Mouse (Mus musculus) limb, embryonic 13.5 days (tissue): ENCODE results near the gene Ctf2. TPM values are rescaled to one million over a fixed set of nuclear protein-coding genes. Genes with fewer than 3 reads are reported as not detected.
"Not testable (repeated sequence)": the region's sequence is repeated elsewhere in the genome, so short reads cannot be mapped to it uniquely, and the experiment has no call there.

ENCODE experiments used
- ATAC-seq: fragments of 200-750 bp; cut with Nextera tagmentation; 2 replicates; pipeline ENCODE4 v1.8.0; 2017; ENCODE audit warnings: low read depth, moderate number of reproducible peaks, moderate TSS enrichment; ENCODE audit not compliant: low FRiP score
- H3K27ac ChIP-seq: fragments of 300-500 bp; sonication (generic); 2 replicates; pipeline ENCODE4 v1.5.1; 2015; ENCODE audit warnings: inconsistent platforms, mild to moderate bottlenecking, moderate library complexity
- H3K27me3 ChIP-seq: fragments of 300-500 bp; sonication (generic); 2 replicates; pipeline ENCODE4 v1.6.1; 2015; ENCODE audit warnings: mild to moderate bottlenecking, inconsistent platforms
- H3K36me3 ChIP-seq: fragments of 300-500 bp; sonication (generic); 2 replicates; pipeline ENCODE4 v1.6.1; 2015; ENCODE audit warnings: inconsistent platforms, mild to moderate bottlenecking, moderate library complexity
- H3K4me1 ChIP-seq: fragments of 300-500 bp; sonication (generic); 2 replicates; pipeline ENCODE4 v1.6.1; 2015; ENCODE audit warnings: inconsistent platforms
- H3K4me2 ChIP-seq: fragments of 300-500 bp; sonication (generic); replicated peaks from 2 replicates; pipeline ENCODE4 v1.6.1; 2015; ENCODE audit warnings: inconsistent platforms, mild to moderate bottlenecking, moderate library complexity
- H3K4me3 ChIP-seq: fragments of 300-500 bp; sonication (generic); 2 replicates; pipeline ENCODE4 v1.5.1; 2015; ENCODE audit warnings: moderate library complexity, mild to moderate bottlenecking, inconsistent platforms
- H3K9ac ChIP-seq: fragments of 300-500 bp; sonication (generic); 2 replicates; pipeline ENCODE4 v1.6.1; 2015; ENCODE audit warnings: mild to moderate bottlenecking, inconsistent platforms
- H3K9me3 ChIP-seq: fragments of 300-500 bp; sonication (generic); 2 replicates; pipeline ENCODE4 v1.6.1; 2016; ENCODE audit warnings: inconsistent platforms
- WGBS: fragments of 180-500 bp; shearing (Covaris S2); methylation state at CpG from one replicate; pipeline ENCODE4 v1.1.7; 2015; 5-methylcytosine and 5-hydroxymethylcytosine counted together
- polyA plus RNA-seq: library from polyadenylated mRNA; unstranded; fragments of >200 nt; fragmentation: Nextera tagmentation; extraction: Ambion mirVana; gene quantifications from 2 replicates; pipeline ENCODE4 v1.2.1, GENCODE M21; 2015

The Ctf2 gene
- polyA plus RNA-seq = 0.46 and 0.50 TPM in 2 replicates

DNA sequence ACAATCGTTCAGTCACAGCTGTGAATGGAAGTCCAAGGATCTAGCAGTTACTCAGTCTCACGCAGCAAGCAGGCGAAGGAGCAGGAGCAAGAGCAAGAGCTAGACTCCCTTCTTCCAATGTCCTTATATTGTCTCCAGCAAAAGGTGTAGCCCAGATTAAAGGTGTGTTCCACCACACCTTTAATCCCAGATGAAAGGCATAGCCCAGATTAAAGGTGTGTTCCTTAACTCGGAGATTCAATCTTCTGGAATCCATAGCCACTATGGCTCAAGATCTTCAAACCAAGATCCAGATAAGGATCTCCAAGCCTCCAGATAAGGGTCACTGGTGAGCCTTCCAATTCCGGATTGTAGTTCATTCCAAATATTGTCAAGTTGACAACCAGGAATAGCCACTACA is at the start of gene Ctf2:
Ctf2 (minus strand) TSS at position 101 of the 400 bp plus-strand sequence.
- not testable (repeated sequence) for H3K9ac ChIP-seq, H3K36me3 ChIP-seq, H3K9me3 ChIP-seq, H3K27ac ChIP-seq, H3K4me3 ChIP-seq, H3K27me3 ChIP-seq, H3K4me2 ChIP-seq, H3K4me1 ChIP-seq, ATAC-seq
- 100% methylated on average over 1 of the region's 5 CpGs for WGBS

DNA sequence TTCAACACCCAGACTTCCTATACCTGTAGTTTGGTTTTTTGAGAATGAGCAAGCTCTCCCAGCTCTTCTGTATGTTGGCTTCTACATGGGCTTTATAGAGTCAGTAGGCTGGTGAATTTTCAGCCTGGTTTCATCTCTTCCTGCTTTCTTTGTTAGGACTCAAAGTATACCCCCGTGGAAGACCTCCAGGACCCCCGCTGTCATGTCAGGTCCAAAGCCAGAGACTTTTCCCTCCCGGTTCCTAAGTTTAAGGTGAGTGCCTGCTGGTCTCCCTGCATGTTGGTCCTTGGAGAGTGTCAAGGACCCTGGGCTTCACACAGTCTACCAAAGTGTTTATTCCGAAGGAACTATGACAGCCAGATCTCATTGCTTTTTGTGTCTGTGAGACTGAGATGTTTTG is 46.4 kb upstream of the Ctf2 start:
- Histone ChIP-seq H3K9ac (peak overlapping the region; percentile 92), H3K4me2 (peak overlapping the region; percentile 81), H3K36me3 (peaks cover 55% of the 10 kb centered on the region), H3K27me3 (no peaks in the 10 kb centered on the region), H3K4me3 (peak overlapping the region; percentile 74), H3K27ac (peak overlapping the region; percentile 97; the same call in 1 of the 2 replicates), H3K9me3 (no peaks in the 10 kb centered on the region), H3K4me1 (peaks cover 30% of the 10 kb centered on the region)
- ATAC-seq = no peak
- WGBS = 82% methylated on average over 4 of the region's 4 CpGs

DNA sequence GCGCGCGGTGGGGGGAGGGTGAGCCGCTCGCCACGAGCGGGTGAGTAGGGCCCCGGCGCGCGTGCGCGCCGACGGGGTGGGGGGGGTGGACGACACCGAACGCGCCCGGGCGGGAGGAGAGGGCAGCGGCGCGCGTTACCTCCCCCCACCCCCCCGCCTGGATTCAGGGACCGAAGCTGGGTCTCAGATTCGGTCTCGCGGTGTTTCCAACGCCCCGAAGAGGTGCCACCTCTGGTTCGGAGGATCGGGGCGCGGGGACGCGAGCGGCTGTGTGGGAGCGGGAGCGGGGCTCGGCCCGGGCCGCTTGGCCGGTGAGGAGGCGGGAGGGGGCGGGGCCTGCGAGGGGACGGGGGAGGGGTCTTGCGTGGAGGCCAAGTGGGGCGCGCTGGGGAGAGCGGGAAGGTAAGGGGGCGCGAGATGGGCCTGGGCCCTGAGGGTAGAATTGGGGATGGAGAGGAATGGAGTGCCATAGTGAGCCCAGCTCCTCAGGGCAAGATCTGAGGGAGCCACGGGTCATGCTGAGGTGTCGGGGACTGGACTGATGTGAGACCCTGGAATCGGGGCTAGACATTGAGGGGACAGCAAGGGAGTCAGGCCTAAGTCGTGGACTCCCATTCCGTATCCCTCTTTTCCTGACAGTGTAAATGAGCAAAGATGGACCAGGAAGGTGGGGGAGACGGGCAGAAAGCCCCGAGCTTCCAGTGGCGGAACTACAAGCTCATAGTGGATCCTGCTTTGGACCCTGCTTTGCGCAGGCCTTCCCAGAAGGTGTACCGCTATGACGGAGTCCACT is 45.7 kb upstream of the Ctf2 start:
- peak; percentile 48 for ATAC-seq
- Histone ChIP-seq H3K4me3 (peak overlapping the region; percentile 74), H3K36me3 (peaks cover 49% of the 10 kb centered on the region), H3K4me1 (peaks cover 30% of the 10 kb centered on the region), H3K9ac (peak overlapping the region; percentile 92), H3K9me3 (no peaks in the 10 kb centered on the region), H3K27me3 (no peaks in the 10 kb centered on the region), H3K27ac (peak overlapping the region; percentile 97), H3K4me2 (peak overlapping the region; percentile 81)
- WGBS = 3% methylated on average over 38 of the region's 66 CpGs

DNA sequence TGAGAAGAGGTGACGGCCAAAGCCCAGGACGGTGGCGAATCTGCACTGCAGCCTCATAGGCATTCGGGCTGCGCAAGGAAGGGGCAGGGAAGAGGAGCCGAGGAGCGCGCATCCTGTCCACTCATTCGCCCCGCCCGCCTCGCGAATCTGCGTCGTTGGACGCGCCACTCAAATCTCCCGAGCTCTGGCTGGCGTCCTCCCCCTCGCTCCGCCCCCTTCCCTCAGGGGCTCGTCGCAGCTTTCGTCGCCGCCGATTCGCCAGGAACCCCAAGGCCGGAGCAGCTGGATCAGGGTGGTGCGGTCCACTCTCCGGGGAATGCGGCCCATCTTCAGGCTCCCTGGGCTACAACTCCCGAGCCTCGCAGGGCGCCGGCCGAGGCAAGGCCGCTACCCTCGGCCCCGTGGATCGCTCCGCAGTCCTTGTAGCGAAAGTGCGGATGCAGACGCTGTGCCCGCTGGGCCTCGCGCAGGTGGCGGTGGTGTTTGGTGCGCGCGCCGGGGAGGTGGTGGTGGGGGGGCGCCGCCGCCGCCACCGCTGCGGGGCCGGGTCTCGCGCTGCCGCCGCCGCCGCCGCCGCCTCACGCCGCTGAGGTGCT is 45.0 kb upstream of the Ctf2 start:
- under 1% methylated on average over 62 of the region's 70 CpGs for WGBS
- no peaks in the 10 kb centered on the region for H3K9me3 ChIP-seq
- peaks cover 30% of the 10 kb centered on the region for H3K4me1 ChIP-seq
- H3K27ac ChIP-seq = peak overlapping the region; percentile 97
- H3K27me3 ChIP-seq = no peaks in the 10 kb centered on the region
- H3K9ac ChIP-seq = peak overlapping the region; percentile 92
- H3K4me2 ChIP-seq = peak overlapping the region; percentile 81
- peak overlapping the region; percentile 74 for H3K4me3 ChIP-seq
- peaks cover 42% of the 10 kb centered on the region for H3K36me3 ChIP-seq
- ATAC-seq = peak; percentile 91

DNA sequence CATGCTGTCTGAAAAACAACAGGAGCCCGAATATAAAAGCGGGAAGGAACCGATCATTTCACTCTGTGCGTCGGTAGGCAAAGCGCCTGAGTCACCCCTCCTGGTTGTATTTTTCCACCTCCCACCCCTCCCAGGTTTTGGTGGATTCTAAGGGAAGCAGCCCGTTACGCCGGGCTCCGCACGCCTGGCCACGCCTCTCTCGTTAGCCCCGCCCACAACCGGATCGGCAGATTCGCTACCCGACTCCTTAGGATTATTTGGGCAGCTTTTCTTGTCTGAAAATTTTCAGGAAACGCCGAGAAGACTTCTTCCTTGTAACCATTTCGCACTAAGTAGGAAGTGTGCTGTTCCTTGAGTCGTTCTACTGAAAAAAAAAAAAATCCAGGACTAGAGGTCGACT is 44.5 kb upstream of the Ctf2 start, which contains the start of gene Setd1a:
Setd1a (plus strand) TSS at position 245 of the 400 bp plus-strand sequence.
- WGBS = under 1% methylated on average over 23 of the region's 23 CpGs
- Histone ChIP-seq H3K4me1 (peaks cover 30% of the 10 kb centered on the region), H3K36me3 (peaks cover 36% of the 10 kb centered on the region), H3K9me3 (no peaks in the 10 kb centered on the region), H3K4me3 (peak within 1 kb of the TSS; percentile 74), H3K27ac (peak within 1 kb of the TSS; percentile 97), H3K4me2 (peak within 1 kb of the TSS; percentile 81), H3K27me3 (no peaks in the 10 kb centered on the region), H3K9ac (peak within 1 kb of the TSS; percentile 92)
- peak; percentile 64 for ATAC-seq

GRCm38 (mm10) chr7:127775837-127776236 is 43.9 kb upstream of the Ctf2 start:
- not testable (repeated sequence) for H3K9me3 ChIP-seq, ATAC-seq, H3K27me3 ChIP-seq
- Histone ChIP-seq H3K9ac (peak overlapping the region; percentile 92), H3K4me1 (peaks cover 34% of the 10 kb centered on the region), H3K27ac (peak overlapping the region; percentile 97), H3K36me3 (peaks cover 30% of the 10 kb centered on the region), H3K4me2 (peak overlapping the region; percentile 81), H3K4me3 (peak overlapping the region; percentile 74)
- 74% methylated on average over 7 of the region's 7 CpGs for WGBS

DNA sequence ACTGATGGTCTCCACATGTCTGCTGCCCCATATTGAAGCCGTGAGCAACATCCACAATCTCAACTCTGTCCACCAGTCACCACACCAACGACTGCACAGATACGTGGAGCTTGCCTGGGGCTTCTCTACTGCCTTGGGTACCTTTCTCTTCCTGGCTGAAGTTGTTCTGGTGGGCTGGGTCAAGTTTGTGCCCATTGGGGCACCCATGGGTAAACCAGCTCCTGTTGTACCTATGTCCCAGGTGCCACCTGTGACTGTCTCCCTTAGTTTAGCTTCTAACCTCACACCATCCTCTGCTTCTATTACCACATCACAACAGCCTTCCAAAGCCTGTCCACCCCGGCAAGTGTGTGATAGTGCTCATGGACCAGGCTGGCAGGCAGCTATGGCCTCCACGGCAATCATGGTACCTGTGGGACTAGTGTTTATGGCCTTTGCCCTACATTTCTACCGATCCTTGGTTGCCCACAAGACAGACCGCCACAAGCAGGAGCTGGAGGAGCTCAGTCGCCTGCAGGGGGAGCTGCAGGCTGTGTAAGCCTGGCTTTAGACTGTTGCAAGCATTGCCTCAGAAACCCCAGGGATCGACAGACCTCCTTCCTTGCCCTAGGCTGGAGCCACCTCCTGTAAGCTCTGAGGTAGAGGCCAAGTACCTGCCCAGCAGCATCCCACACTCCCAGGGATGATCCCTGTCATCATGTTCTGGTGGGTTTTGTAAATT is 41.9 kb upstream of the Ctf2 start:
- Histone ChIP-seq H3K27me3 (no peaks in the 10 kb centered on the region), H3K4me3 (no peak overlapping the region), H3K9me3 (no peaks in the 10 kb centered on the region), H3K4me1 (peaks cover 36% of the 10 kb centered on the region), H3K4me2 (no peak overlapping the region), H3K9ac (0 out of 2 replicates have a peak overlapping the region, but pooled peaks have one; percentile 2), H3K27ac (no peak overlapping the region), H3K36me3 (peaks cover 10% of the 10 kb centered on the region; the same call in 1 of the 2 replicates)
- 40% methylated on average over 9 of the region's 9 CpGs for WGBS
- ATAC-seq = no peak

DNA sequence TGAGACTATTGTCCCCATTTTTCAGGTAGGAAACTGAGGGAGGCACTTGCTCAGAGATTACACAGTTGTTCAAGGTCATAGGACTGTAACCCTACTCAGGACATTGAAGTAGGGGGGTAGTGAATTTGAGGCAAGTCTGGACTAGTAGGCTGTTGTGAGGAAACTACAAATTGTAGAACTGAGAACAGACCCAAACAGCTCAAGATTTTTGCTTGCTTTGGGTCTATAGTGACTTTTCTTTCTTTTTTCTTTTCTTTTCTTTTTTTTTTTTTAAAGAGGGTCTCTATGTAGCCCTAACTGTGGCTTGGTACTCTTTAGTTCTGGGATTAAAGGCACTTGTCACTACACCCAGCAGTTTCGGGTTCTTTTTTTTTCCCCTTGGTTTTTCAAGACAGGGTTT is 40.6 kb upstream of the Ctf2 start:
- Histone ChIP-seq H3K9me3 (no peaks in the 10 kb centered on the region), H3K27me3 (no peaks in the 10 kb centered on the region), H3K4me3 (no peak overlapping the region), H3K27ac (no peak overlapping the region), H3K4me2 (no peak overlapping the region), H3K9ac (no peak overlapping the region), H3K4me1 (peaks cover 32% of the 10 kb centered on the region), H3K36me3 (peaks cover 14% of the 10 kb centered on the region)
- no peak for ATAC-seq
- WGBS = 86% methylated on average over 1 of the region's 1 CpGs

DNA sequence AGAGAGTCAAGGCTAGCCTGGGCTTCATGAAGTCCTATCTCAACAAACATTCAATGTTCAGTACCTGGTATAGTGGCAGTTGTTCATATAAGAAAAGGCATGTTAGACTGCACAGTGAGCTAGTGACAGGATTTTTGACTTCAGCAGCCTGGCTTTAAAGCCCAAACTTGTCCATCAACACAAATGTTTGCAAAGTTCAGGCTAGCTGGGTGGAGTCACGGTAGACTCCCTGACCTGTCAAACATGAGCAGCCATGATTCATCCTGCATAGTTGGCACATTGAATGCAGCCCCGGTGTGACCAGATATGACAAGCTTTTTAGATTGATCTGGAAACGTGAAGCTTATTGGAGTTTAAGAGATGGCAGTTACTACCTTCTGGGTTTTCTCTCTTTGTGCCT is 40.1 kb upstream of the Ctf2 start:
- ATAC-seq = no peak
- Histone ChIP-seq H3K36me3 (peaks cover 19% of the 10 kb centered on the region), H3K4me3 (no peak overlapping the region), H3K4me1 (peaks cover 32% of the 10 kb centered on the region), H3K9me3 (no peaks in the 10 kb centered on the region), H3K9ac (no peak overlapping the region), H3K27me3 (no peaks in the 10 kb centered on the region), H3K4me2 (no peak overlapping the region), H3K27ac (no peak overlapping the region)
- 77% methylated on average over 3 of the region's 3 CpGs for WGBS

DNA sequence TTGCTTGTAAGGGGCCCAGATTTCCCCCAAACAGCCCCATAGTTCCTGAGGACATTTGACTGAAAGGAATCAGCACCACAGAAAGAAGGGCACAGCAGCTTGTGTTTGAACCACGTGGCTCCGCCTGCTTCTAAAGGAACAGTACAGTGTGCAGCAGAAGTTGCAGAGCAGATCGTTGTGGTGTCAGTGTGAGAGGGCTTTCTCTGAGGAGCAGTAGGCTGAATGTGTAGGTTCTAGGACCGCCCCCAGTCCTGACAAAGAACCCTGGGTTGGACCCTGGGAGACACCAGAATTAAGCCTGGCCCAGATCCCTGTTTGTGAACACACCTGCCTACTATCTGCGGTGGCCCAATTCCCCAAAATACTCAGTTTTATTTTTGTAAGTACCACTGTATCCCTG is 39.3 kb upstream of the Ctf2 start:
- Histone ChIP-seq H3K4me2 (peak overlapping the region; percentile 91), H3K27ac (peak overlapping the region; percentile 95; the same call in 1 of the 2 replicates), H3K4me1 (peaks cover 32% of the 10 kb centered on the region), H3K4me3 (peak overlapping the region; percentile 73; the same call in 1 of the 2 replicates), H3K36me3 (peaks cover 27% of the 10 kb centered on the region), H3K27me3 (no peaks in the 10 kb centered on the region), H3K9me3 (no peaks in the 10 kb centered on the region), H3K9ac (peak overlapping the region; percentile 92; the same call in 1 of the 2 replicates)
- no peak for ATAC-seq
- 74% methylated on average over 5 of the region's 5 CpGs for WGBS

DNA sequence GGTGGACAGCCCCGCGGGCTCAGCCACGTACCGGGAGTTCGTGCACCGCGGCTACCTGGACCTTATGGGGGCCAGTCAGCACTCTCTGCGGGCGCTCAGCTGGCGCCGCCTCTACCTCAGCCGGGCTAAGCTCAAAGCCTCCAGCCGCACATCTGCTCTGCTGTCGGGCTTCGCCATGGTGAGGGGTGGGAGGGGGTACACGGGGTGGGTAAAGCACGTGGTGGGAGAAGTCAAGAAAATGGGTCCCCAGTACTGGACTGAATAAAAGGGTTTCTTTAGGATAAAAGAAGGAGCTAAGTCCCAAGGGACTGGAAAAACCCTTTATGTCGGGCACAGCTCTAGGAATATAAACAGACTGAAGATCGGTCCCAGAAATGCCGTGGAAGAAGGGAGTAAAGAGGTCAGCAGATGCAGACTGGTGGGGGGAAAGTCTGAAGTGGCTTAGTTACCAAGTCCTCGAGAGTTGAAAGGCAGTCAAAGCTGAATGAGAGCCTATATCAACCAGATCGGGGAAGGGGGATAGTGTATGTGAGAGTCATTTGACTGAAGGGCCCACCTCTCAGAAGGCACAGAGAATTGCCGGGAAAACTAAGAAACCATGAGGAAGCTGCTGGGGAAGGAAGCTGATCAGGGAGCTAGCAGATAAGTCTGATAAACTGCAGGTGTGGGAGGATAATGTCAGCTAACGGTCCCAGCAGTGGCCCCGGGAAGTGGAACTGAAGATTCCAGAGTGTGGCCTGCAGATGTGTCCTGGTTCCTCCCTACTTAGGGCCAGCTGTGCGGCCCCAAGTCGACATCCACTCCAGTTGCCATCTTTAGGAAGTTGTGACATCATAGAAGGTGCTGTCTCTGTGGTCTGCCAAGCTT is 38.3 kb upstream of the Ctf2 start:
- Histone ChIP-seq H3K4me3 (peak overlapping the region; percentile 73), H3K27me3 (no peaks in the 10 kb centered on the region), H3K4me1 (peaks cover 25% of the 10 kb centered on the region), H3K27ac (peak overlapping the region; percentile 95), H3K36me3 (peaks cover 37% of the 10 kb centered on the region), H3K9ac (peak overlapping the region; percentile 92), H3K9me3 (no peaks in the 10 kb centered on the region), H3K4me2 (peak overlapping the region; percentile 91)
- WGBS = under 1% methylated on average over 27 of the region's 27 CpGs
- peak; percentile 22 for ATAC-seq
